Mouse (Mus musculus) kidney, adult 18-20 months (tissue): ENCODE data around the gene Myrfl.

Source experiments
- DNase-seq: peaks from one replicate; pipeline ENCODE4 v3.0.0; 2021

Gene Myrfl

DNA sequence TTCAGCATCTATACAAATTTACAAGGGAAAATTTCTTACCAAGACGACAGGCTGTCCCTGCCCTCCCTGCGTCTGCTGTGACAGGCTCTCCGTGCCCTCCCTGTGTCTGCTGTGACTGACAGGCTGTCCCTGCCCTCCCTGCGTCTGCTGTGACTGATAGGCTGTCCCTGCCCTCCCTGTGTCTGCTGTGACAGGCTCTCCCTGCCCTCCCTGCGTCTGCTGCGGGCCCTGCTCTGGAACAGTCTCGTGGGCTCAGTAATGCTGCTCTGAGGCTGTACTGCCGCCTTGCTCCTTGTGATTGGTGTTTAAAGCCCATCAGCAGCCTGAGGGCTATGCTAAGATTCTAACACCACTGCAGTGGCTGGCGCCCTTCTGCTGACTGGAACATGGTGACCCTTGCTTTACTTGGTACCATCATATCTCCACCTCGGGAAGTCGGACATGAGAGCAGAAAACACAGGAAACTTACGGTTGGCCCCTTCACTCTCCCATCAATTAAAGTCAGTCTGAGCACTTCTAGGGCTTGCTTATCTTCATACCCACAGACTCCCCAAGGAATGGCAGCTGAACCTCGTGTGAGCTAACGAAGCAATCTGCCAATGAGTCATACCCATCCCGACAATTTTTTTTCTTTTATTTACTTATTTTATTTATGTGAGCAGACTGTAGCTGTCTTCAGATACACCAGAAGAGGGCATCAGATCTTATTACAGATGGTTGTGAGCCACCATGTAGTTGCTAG, 12.4 kb upstream of the Myrfl start:
- no peak for DNase-seq

DNA sequence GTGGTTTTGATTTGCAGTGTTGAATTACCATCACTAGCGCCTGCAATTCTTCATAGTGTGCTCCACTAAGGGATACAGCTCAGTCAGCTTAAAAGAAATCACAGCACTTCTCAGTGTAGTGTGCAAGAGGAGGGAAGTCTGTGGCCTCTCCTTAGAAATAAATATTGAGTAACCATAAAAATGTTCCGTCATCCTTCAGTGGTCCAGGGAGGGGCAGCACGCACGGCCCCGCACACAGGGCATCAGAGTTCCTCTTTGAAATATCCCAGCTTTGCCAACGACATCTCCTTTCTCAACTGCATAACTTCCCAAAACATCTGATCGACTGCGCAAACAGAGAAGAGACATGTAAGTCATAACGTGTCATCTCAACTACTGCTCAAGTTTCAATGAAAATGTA, 10.1 kb upstream of the Myrfl start:
- DNase-seq = no peak

DNA sequence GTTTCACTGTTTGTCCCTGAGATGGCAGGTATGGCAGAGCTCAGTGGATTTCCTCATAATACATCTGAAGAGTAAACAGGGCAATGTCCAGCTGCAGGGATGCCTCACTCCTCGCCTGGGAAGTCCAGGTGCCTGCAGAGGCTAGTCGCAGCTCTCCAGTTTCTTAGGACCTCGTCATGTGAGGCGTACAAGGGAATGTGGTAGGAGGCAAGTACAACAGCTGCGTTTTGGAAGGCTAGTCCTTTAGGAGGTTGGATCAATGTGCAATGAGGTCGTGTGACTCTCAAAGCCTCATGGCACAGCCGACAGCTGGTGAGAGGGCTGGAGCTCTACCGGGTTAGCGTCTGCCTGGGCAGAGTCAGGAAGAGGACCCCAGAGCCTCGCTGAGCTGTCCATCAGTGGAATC, 7.8 kb upstream of the Myrfl start:
- DNase-seq = no peak

DNA sequence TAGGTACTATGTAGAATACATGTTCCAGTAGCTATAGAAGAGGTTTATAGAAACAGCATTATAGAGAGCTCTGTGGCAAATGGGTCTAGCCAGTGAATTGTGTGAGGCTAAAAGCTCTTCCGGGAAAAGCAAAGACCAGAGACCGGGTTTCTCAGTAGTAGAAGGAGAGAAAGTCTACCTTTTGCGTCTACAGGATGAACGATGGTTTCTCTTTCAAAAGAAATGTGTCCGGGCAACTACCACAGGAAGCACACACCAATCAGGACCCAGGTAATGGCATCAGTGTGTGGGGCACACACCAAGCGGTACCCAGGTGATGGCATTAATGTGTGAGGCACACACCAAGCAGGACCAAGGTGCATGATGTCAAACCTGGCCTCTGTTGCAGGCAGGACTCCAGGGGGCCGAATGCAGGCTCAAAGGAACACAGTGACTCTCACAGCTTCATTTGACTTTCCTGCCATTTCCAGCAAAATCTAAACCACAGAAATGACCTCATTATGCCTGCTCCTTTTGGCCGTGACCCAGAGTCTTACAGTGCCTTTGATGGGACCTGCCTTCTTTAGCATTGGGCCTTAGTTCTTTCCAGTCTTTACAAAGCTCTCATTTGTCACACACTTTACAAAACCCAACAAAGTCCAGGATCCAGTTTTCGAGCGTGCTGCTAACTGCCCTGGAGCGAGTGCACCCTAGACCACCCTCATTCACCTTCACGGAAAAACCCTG, 1.4 kb downstream of the Myrfl start:
- no peak for DNase-seq

DNA sequence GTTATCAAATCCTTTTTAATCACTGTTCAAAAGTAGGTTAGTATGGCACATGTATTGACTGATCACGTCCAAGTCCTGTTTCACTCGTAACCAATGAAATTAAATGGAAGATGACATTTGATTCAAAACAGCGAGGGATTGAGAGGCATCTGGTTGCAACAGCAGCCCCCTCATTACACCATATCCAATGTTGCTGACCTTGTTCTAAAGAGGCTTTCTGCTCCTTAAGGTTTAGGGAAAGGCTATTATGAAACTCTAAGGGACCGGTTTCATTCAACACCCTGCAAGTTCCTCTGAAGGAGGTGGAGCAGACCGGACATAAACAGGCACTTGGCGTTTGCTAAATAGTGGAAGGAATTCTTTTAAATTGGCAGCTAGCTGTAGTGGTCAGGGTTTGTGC, 2.2 kb downstream of the Myrfl start:
- DNase-seq = no peak

DNA sequence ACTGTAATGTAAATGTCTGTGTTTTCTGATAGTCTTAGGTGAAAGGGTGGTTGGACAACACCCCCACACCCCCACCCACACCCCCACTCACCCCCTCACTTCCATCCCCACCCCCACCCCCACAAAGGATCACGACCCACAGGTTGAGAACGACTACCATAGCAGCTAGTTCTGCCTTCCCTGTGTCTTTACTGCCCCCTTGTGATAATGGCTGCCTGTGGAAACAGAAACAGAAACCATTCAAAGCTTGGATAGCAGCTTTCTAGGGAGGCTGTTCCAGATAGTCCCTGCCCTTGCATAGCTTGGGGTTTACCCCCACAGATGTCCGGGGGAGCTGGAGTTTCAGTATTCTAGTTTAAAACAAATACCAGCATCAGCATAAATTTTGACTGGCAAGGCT, 3.0 kb downstream of the Myrfl start:
- DNase-seq = no peak

DNA sequence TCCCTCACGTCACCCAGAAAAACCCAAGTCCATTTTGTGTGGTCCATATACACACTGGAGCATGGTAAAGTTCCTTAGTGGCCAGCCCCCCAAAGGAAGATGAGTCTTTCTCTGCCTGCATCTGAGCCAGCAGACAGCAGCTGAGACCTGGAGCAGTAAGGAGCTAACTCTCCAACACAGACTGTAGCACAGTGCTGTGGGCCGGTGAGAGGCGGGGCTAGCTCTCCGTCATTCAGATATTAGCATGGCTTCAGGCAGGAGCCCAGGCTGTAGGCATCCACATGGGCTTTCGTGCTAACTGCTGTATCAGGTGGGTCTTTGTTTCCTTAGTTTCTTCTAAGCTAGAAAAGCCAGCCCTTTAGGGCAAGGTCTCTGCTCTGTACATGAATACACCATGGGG, 6.1 kb downstream of the Myrfl start:
- DNase-seq = no peak

DNA sequence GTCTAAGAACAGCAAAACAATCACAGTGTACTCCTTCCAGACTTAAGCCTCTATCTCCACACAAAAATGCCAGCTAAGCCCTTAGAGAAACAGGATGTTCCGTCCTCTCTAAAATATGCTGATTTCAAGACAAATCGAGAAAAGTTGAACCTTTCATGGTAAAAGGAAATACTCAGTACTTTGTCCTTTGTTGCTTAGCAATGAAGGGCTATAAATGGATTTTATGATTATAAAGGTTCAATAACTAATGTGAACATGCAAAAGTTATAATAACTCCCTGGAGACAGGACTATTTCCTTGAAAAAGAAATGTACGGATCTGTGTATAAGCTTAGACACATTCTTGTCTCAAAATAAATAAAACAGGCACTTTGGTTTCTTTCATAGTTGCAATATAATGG, 12.2 kb downstream of the Myrfl start:
- no peak for DNase-seq

DNA sequence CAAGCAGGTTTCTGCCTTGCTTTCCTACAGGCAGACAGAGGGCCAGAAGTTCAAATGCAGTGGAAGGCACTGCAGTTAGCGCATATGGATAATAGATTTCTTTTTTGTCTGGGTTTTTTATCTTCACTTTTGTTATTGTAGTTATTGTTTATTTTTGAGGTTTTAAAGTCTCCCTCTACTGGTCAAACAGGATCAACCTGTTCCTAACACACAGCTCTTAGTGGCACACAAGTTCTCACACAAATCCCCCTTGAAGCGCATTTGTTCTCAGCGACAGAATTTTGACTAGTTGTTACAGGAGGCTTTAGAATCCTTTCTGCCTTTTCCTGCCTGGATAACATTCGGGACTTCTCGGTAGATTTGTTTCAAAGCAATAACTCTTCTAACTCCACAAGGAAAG, 13.2 kb downstream of the Myrfl start:
- no peak for DNase-seq

DNA sequence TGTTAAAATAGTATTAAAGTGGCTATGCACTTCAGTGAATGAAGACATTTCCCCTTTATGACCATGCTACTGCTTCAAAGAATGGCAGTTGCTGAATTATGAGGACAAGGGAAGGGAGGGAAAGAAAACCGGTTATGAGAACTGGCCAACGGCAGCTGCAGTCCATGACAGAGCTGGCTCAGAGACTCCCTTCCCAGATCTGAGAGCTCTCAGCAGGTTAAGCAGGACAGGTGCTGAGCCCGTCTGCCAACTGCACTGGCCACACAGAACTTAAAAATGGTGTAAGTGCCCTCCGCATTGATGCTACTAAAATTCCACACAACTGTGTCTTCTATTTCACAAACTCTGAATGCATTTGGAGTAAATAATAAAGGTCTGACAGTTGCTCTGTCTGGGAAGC, 19.3 kb downstream of the Myrfl start:
- no peak for DNase-seq

DNA sequence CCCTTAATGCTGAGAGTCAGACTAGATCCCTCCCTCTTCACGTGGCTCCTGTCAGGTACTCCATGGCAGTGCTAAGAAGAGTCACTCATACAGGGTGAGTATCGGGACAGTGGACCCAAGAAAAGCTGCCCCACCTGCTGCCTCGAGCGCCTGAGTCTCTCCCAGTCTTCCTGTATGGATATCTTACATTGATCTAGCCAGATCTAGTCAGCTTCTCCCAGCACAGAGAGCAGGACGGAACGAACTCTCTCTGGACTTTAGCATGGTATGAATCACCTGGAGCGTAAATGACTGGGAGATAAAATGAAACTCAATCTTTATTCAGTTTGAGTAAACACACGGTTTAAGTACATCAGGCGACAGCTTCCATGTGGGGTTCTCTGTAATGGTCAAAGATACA, 22.2 kb downstream of the Myrfl start:
- no peak for DNase-seq

DNA sequence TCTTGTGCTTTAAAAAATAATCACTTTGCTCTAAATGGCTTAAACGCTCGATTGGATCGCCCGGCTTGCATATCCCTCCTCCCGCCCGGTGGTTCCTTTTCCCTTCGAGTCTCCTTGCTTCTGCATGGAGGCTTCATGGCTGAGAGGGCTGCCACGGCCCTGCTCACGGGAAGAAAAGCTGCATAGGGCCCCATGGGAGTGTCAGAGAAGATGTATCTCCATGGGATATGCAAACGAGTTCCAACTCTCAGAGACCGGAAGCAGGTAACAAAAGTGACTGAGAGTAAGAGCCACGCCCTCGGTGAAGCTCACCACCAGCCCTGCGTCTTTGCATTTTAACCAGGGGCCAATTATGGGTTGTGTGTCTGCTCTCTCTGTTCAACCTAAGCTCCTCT, 24.7 kb downstream of the Myrfl start:
- no peak for DNase-seq

DNA sequence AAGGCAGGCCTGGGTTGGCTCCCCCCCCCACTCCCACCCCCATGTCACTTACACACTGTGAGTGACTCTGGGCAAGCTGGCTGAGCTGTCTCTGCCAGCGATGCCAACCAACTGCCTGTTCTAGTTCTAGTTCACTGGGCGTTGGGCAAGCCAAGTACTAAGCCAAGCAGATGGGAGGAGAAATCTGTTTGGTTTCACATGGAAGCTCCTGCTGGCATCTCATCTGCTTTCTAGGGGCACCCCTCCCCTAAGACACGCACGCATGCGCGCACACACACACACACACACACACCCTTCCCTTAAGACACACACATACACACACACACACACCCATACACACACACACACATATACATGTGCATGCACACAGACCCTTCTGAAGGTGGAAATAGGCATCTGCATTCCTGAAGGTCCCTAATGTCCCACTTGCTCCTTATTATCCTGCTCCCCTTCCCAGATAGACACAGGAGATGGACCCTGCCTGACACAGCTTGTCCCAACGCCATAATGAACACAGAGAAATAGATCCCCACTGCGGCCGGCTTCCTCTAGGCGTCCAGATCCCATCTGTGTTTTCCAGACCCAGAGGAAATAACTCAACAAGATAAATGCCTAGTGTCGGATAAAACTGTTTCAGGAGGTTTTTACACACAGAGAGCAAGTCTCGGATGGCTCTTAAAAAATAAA, 25.2 kb downstream of the Myrfl start:
- DNase-seq = no peak

DNA sequence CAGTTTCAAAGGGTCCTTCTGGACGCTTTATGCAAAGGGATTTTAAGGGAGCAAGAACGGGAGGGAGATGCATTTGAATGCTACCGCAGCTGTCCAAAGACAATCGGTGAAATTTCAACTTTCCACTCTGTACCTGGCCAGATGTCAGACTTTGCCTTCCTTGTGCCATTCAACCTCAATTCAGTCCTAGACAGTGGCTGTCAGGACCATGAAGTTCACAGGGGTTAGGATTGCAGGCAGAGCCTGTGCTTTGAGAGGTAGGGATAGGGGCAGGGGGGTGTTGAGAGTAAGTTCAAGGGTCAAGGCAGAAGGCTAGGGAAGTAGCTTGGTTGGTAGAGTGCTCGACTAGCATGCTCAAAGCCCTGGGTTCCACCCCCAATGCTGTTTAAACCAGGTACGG, 25.9 kb downstream of the Myrfl start:
- DNase-seq = no peak

DNA sequence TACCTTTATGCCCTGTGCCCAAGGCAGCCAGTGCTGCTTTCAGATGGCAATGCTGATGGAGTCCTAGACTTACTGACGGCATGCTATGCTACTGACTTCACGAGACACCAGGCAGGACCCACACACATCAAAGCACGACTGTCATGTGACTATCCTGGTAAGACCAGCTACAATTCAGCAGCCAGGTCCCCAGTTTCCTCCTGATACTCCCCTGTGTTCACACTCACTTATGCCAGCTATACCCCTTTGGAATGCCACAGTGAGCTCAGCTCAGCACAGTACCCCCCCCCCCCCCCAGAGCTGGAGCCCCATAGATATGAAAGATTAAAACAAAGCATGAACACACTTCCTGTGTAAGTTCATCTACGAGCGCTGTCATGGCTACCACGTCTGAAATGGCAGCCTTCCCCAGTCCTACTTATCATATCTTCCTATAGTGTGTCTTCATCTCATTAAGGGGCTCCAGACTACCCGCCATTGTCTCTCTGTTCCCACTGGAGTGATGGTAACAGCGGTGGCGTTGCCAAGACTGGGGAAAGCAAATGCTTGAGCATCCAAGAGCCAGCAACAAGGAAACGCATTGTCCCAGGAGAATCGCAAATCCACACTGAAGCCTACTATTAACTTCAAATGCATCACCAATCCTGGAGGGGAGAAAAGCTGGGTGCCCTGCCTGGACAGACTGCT, 43.4 kb downstream of the Myrfl start:
- DNase-seq = no peak

DNA sequence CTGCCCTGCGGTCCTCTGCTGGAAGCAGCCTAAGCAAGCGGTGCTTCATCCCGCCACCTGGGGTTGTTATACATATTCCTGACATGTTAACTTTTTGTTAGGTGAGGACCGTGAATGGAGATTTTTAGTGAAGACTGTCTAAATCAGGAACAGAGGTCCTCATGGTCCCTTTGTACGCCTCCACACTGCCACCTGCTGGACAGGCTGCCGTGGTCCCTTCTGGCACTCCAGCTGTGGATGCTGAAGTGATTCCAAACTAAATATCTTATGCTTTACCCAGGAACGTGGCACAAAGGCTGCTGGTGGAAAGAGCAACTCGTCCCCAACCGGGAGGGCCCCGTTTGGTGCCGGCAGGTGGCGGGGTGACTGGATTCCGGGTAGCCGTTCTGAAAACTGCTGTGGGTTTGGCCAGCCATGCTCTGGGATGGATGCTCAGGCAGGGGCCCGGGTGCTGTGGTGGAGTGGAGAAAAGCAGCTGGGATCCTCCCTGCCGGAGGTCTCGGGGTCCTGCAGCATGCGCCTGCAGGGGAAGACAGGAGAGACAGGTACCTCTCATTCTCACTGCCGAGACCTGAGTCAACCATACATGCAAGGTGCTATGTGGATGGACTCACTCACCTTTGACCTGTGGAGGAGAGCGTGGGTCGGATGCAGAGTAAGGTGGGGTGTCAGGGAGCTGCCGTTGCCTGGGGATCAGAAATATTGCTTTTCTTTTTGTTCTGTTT, 47.8 kb downstream of the Myrfl start:
- DNase-seq = peak; percentile 81

DNA sequence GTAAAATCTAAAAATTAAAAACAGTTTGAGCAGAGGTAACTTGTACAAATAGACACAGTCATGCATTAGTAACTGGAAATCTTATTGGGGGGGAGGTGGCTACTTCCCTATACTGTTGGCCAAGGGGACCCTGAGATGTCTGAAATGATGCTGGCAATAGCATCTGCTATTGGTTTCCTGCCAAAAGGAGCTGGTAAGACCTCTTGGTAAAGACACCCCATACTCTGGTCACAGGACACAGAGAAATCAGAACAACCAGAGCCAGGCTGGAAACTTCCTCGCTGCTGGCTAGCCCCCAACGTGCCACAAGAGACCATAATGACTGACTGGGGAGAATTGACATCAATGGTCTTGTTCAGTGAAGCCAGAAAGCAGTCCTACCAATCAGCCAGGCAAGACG, 55.2 kb downstream of the Myrfl start:
- no peak for DNase-seq

DNA sequence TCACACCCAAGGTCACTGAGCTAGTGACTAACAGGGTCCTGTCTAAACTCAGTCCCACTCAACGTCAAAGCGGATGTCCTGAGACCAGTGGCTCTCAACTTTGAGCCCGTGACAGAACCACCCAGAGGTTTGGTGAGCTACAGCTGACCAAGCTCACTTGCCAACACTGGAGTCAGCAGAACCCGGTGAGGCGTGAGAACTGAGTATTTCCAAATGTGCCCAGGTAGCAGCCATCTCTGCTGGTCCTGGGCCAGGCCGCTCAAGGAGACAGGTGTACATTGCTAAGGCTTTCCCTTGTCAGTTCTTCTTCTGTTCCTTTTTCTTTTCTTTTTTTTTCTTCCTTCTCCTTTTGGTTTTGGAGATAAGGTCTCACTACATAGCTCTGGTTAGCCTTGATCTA, 66.0 kb downstream of the Myrfl start:
- DNase-seq = peak; percentile 32

DNA sequence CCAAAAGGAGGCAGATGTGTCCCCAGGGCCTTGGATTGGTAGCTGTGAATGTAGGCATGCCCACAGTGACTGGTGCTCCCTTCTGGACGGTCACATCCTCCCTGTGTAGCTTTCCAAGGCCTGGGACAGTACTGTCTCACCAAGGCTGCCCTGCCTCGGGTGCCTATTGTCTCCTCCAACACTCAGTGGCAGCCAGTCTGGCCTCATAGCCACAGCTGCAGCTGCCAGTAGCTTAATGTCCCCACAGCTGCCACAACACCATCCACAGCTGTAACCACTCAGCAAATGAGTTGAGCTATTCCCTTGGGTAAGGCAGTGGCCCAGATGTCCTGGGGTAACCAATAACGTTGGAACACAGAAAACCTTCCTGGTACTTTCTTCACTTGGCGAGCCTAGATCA, 68.6 kb downstream of the Myrfl start:
- DNase-seq = no peak

DNA sequence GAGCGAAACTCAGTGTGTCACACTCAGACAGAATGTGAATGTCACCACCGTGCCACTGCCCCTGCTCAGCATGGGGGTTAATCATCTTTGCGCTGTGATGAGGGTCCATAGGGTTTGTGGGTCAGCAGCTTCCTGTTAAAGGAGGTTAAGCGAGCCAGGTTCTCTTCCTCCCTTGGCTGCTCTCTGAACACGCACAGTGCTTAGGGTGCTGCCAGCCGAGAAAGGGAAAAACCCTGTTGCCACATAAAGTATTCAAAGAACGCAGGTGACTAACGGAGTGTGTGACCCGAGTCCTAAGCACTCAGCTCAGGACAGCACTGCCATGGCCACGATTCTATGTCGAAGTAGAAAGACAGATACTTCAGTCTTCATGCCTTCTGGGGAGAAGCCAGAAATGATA, 69.4 kb downstream of the Myrfl start:
- no peak for DNase-seq

DNA sequence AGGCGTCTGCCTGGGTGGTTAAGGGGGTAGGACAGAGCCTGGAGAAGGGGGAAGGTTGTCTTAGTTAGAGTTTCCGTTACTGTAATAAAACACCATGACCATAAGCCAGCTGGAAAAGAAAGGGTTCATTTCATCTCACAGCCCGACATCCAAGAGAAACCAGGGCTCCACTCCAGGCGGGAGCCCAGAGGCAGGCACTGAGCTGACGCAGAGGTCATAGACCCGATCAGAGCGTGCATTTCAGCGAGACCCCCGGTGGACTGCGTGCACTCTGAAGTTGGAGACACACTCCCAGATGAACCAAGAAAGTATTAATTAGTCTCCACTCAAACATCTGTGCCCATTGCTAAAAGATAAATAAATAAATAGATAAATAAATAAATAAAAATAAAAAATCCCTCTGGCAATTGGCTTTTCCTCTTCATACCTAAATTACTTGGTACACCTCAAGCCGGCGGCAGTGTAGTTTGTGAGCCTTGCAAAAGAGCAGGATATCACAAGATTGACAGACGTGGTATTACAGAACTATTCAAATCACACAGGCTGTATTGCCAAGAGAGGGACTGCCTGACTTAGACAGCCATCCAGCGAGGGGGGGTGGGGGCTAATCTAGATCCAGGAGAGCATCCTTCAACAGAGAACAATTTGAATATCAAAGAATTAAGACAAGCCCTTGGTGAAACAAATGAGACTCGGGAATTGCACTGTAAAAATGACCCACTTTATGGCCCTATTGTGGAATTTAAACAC, 81.2 kb downstream of the Myrfl start:
- no peak for DNase-seq

DNA sequence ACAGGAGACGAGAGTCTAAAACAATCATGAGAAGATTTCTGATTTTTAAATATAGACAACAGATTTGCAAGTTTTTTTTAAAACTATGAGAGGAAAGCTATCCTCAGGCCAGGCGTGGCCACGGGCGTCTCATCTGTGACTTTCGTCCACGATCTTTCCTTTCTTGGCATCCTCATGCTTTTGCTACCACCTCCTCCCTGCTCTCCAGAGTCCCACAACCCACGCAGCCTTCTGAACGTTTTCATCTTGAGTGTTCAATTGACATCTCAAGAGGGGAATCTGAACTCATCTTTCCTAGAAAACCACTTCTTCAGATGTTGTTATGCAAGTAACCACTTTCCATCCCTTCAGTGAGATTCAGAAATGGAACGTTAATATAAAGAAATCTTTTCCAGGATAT, 83.6 kb downstream of the Myrfl start:
- no peak for DNase-seq
